Mouse (Mus musculus): Measurements from ENCODE around the gene Amer1. TPM values are rescaled to one million over a fixed set of nuclear protein-coding genes. Genes with fewer than 3 reads are reported as not detected.

The Amer1 gene
- polyA plus RNA-seq, 1 experiment from 2014 or later = 13.9 TPM

Other genes starting within 250 kb of the Amer1 start
- gene Arhgef9, start 248.0 kb downstream of the Amer1 start, polyA plus RNA-seq (2015; fragmentation: Nextera tagmentation; extraction: Ambion mirVana) = 20.8 and 25.0 TPM in 2 replicates
- not detected in 2 replicates for gene Asb12, start 113.1 kb upstream of the Amer1 start, polyA plus RNA-seq (2015; fragmentation: Nextera tagmentation; extraction: Ambion mirVana)
- not detected in 2 replicates for gene Pfn5, start 113.2 kb upstream of the Amer1 start, polyA plus RNA-seq (2015; fragmentation: Nextera tagmentation; extraction: Ambion mirVana)
- 28.1 and 29.9 TPM in 2 replicates for gene Zc4h2, start 213.6 kb upstream of the Amer1 start, polyA plus RNA-seq (2015; fragmentation: Nextera tagmentation; extraction: Ambion mirVana)

Measured in embryonic facial prominence, embryonic 13.5 days (tissue).